Mouse (Mus musculus): ENCODE measurements around the gene Cpm. TPM values are rescaled to one million over a fixed set of nuclear protein-coding genes. Genes with fewer than 3 reads are reported as not detected.
A peak's percentile ranks its signal among the peaks of the same experiment; 100 is the strongest.
"Not testable (repeated sequence)": the region's sequence is repeated elsewhere in the genome, so short reads cannot be mapped to it uniquely, and the experiment has no call there.

Gene Cpm
- polyA plus RNA-seq, 1 experiment from 2014 or later: 47.7 TPM

GRCm38 (mm10) chr10:117713466-117713865 is 84.2 kb downstream of the Cpm start:
- H3K36me3 ChIP-seq (ENCODE audit: control insufficient read depth, insufficient read depth, low read length): no peaks in the 10 kb centered on the region
- H3K27me3 ChIP-seq (replicated peaks; ENCODE audit: control insufficient read depth, insufficient read depth, low read length): no peaks in the 10 kb centered on the region
- 92% methylated on average over 8 of the region's 8 CpGs for WGBS
- no peak for ATAC-seq
- no peak overlapping the region for H3K27ac ChIP-seq (ENCODE audit: low read length)
- peaks cover 13% of the 10 kb centered on the region for H3K4me1 ChIP-seq (ENCODE audit: control insufficient read depth, insufficient read depth, low read length)
- no peak overlapping the region for H3K4me2 ChIP-seq (ENCODE audit: low read depth, low read length)
- no peaks in the 10 kb centered on the region for H3K9me3 ChIP-seq (ENCODE audit: control insufficient read depth, low read length)
- H3K4me3 ChIP-seq (ENCODE audit: low read length): no peak overlapping the region
- H3K9ac ChIP-seq (ENCODE audit: low read depth, low read length): no peak overlapping the region

- Histone ChIP-seq H3K4me1 (ENCODE audit: control insufficient read depth, insufficient read depth, low read length) (peaks cover 8% of the 10 kb centered on the region), H3K9me3 (ENCODE audit: control insufficient read depth, low read length) (no peaks in the 10 kb centered on the region), H3K4me3 (ENCODE audit: low read length) (no peak overlapping the region), H3K4me2 (ENCODE audit: low read depth, low read length) (no peak overlapping the region), H3K9ac (ENCODE audit: low read depth, low read length) (no peak overlapping the region), H3K27ac (ENCODE audit: low read length) (no peak overlapping the region), H3K27me3 (replicated peaks; ENCODE audit: control insufficient read depth, insufficient read depth, low read length) (no peaks in the 10 kb centered on the region), H3K36me3 (ENCODE audit: control insufficient read depth, insufficient read depth, low read length) (no peaks in the 10 kb centered on the region)
- ATAC-seq: no peak
- WGBS: 91% methylated on average over 3 of the region's 3 CpGs
Measured at GRCm38 (mm10) chr10:117714048-117714545, 84.8 kb downstream of the Cpm start.

- Histone ChIP-seq H3K4me3 (ENCODE audit: low read length) (no peak overlapping the region), H3K4me2 (ENCODE audit: low read depth, low read length) (no peak overlapping the region), H3K36me3 (ENCODE audit: control insufficient read depth, insufficient read depth, low read length) (no peaks in the 10 kb centered on the region), H3K4me1 (ENCODE audit: control insufficient read depth, insufficient read depth, low read length) (peaks cover 6% of the 10 kb centered on the region; the same call in 1 of the 2 replicates), H3K27me3 (replicated peaks; ENCODE audit: control insufficient read depth, insufficient read depth, low read length) (no peaks in the 10 kb centered on the region), H3K9me3 (ENCODE audit: control insufficient read depth, low read length) (no peaks in the 10 kb centered on the region), H3K9ac (ENCODE audit: low read depth, low read length) (no peak overlapping the region), H3K27ac (ENCODE audit: low read length) (no peak overlapping the region)
- ATAC-seq: no peak
- 71% methylated on average over 4 of the region's 4 CpGs for WGBS
Measured at GRCm38 (mm10) chr10:117714928-117715500, 85.7 kb downstream of the Cpm start.

GRCm38 (mm10) chr10:117715654-117716053 is 86.4 kb downstream of the Cpm start:
- H3K9me3 ChIP-seq (ENCODE audit: control insufficient read depth, low read length); ATAC-seq; H3K4me1 ChIP-seq (ENCODE audit: control insufficient read depth, insufficient read depth, low read length); H3K4me3 ChIP-seq (ENCODE audit: low read length); H3K9ac ChIP-seq (ENCODE audit: low read depth, low read length); H3K36me3 ChIP-seq (ENCODE audit: control insufficient read depth, insufficient read depth, low read length); H3K4me2 ChIP-seq (ENCODE audit: low read depth, low read length); H3K27me3 ChIP-seq (replicated peaks; ENCODE audit: control insufficient read depth, insufficient read depth, low read length); H3K27ac ChIP-seq (ENCODE audit: low read length): not testable (repeated sequence)
- 93% methylated on average over 1 of the region's 1 CpGs for WGBS

GRCm38 (mm10) chr10:117716686-117717085 is 87.4 kb downstream of the Cpm start:
- 88% methylated on average over 3 of the region's 3 CpGs for WGBS
- Histone ChIP-seq H3K4me1 (ENCODE audit: control insufficient read depth, insufficient read depth, low read length) (peaks cover 6% of the 10 kb centered on the region; the same call in 1 of the 2 replicates), H3K4me2 (ENCODE audit: low read depth, low read length) (no peak overlapping the region), H3K27me3 (replicated peaks; ENCODE audit: control insufficient read depth, insufficient read depth, low read length) (no peaks in the 10 kb centered on the region), H3K4me3 (ENCODE audit: low read length) (no peak overlapping the region), H3K9ac (ENCODE audit: low read depth, low read length) (no peak overlapping the region), H3K27ac (ENCODE audit: low read length) (no peak overlapping the region), H3K9me3 (ENCODE audit: control insufficient read depth, low read length) (no peaks in the 10 kb centered on the region), H3K36me3 (ENCODE audit: control insufficient read depth, insufficient read depth, low read length) (no peaks in the 10 kb centered on the region)
- no peak for ATAC-seq

- peaks cover 6% of the 10 kb centered on the region; the same call in 1 of the 2 replicates for H3K4me1 ChIP-seq (ENCODE audit: control insufficient read depth, insufficient read depth, low read length)
- no peaks in the 10 kb centered on the region for H3K9me3 ChIP-seq (ENCODE audit: control insufficient read depth, low read length)
- ATAC-seq: peak; percentile 72
- H3K4me3 ChIP-seq (ENCODE audit: low read length): no peak overlapping the region
- no peak overlapping the region for H3K4me2 ChIP-seq (ENCODE audit: low read depth, low read length)
- H3K27me3 ChIP-seq (replicated peaks; ENCODE audit: control insufficient read depth, insufficient read depth, low read length): no peaks in the 10 kb centered on the region
- no peak overlapping the region for H3K27ac ChIP-seq (ENCODE audit: low read length)
- no peaks in the 10 kb centered on the region for H3K36me3 ChIP-seq (ENCODE audit: control insufficient read depth, insufficient read depth, low read length)
- 5% methylated on average over 4 of the region's 4 CpGs for WGBS
- no peak overlapping the region for H3K9ac ChIP-seq (ENCODE audit: low read depth, low read length)
Measured at GRCm38 (mm10) chr10:117717583-117717982, 88.3 kb downstream of the Cpm start.

GRCm38 (mm10) chr10:117718161-117719119 is 89.1 kb downstream of the Cpm start:
- no peaks in the 10 kb centered on the region for H3K27me3 ChIP-seq (replicated peaks; ENCODE audit: control insufficient read depth, insufficient read depth, low read length)
- H3K27ac ChIP-seq (ENCODE audit: low read length): no peak overlapping the region
- H3K9ac ChIP-seq (ENCODE audit: low read depth, low read length): no peak overlapping the region
- H3K4me2 ChIP-seq (ENCODE audit: low read depth, low read length): no peak overlapping the region
- ATAC-seq: no peak
- H3K36me3 ChIP-seq (ENCODE audit: control insufficient read depth, insufficient read depth, low read length): no peaks in the 10 kb centered on the region
- H3K9me3 ChIP-seq (ENCODE audit: control insufficient read depth, low read length): no peaks in the 10 kb centered on the region
- H3K4me3 ChIP-seq (ENCODE audit: low read length): no peak overlapping the region
- H3K4me1 ChIP-seq (ENCODE audit: control insufficient read depth, insufficient read depth, low read length): peaks cover 6% of the 10 kb centered on the region; the same call in 1 of the 2 replicates
- 61% methylated on average over 19 of the region's 19 CpGs for WGBS

- H3K27ac ChIP-seq (ENCODE audit: low read length): no peak overlapping the region
- H3K4me2 ChIP-seq (ENCODE audit: low read depth, low read length): no peak overlapping the region
- no peaks in the 10 kb centered on the region for H3K27me3 ChIP-seq (replicated peaks; ENCODE audit: control insufficient read depth, insufficient read depth, low read length)
- WGBS: 74% methylated on average over 5 of the region's 5 CpGs
- ATAC-seq: no peak
- no peaks in the 10 kb centered on the region for H3K4me1 ChIP-seq (ENCODE audit: control insufficient read depth, insufficient read depth, low read length)
- H3K9me3 ChIP-seq (ENCODE audit: control insufficient read depth, low read length): no peaks in the 10 kb centered on the region
- H3K36me3 ChIP-seq (ENCODE audit: control insufficient read depth, insufficient read depth, low read length): no peaks in the 10 kb centered on the region
- no peak overlapping the region for H3K9ac ChIP-seq (ENCODE audit: low read depth, low read length)
- H3K4me3 ChIP-seq (ENCODE audit: low read length): no peak overlapping the region
Measured at GRCm38 (mm10) chr10:117724136-117724718, 94.9 kb downstream of the Cpm start.

- H3K4me2 ChIP-seq (ENCODE audit: low read depth, low read length): no peak overlapping the region
- H3K9ac ChIP-seq (ENCODE audit: low read depth, low read length): no peak overlapping the region
- H3K36me3 ChIP-seq (ENCODE audit: control insufficient read depth, insufficient read depth, low read length): no peaks in the 10 kb centered on the region
- H3K4me1 ChIP-seq (ENCODE audit: control insufficient read depth, insufficient read depth, low read length): no peaks in the 10 kb centered on the region
- no peak overlapping the region for H3K4me3 ChIP-seq (ENCODE audit: low read length)
- WGBS: 93% methylated on average over 3 of the region's 3 CpGs
- no peak for ATAC-seq
- H3K27ac ChIP-seq (ENCODE audit: low read length): no peak overlapping the region
- H3K27me3 ChIP-seq (replicated peaks; ENCODE audit: control insufficient read depth, insufficient read depth, low read length): no peaks in the 10 kb centered on the region
- H3K9me3 ChIP-seq (ENCODE audit: control insufficient read depth, low read length): no peaks in the 10 kb centered on the region
Measured at GRCm38 (mm10) chr10:117724804-117725361, 95.6 kb downstream of the Cpm start.
